8 mouse cellular contexts compared by ENCODE assay signal in the genomic region with DNA sequence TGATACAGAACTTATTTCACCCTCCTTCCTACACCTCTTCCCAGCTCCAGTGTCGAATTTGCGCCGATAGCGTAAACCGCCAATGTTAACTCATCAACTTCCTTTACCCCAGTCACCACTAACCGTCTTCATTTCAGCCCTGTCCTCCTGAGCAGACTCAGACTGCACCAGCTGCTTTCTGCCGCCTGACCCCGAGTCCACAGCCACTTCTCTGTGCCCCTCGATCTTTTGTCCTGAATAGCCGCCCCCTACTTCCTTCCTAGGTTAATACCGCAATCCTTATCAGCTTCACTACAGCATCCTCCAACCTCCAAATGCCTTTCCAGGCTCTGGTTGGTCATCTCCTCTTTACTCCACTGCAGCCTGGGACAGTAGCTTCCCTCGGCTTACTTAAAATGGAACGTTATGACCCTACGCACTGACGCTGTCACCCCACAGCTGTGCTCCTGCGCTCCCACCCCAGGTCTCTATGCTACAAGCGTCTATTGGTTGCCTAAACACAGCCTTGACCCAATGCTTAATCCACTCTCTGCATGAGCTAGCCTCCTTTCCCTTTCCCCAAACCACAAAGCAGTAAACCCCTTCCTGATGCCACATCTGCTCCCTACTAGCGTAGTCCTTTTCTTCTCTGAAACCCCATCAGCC. TPM values are rescaled to one million over a fixed set of nuclear protein-coding genes. Genes with fewer than 3 reads are reported as not detected.
DNase-seq lines count a peak whose midpoint lies in the region; ATAC-seq and TF ChIP-seq lines count a peak whose summit lies in the region.

No protein-coding gene starts in this region.

- TF ChIP-seq CTCF in layer of hippocampus, adult 2 months (conservative IDR thresholded peaks at IDR 0.05), result no peak

- no peaks in the 10 kb centered on the region for H3K9me3 ChIP-seq in embryonic facial prominence, embryonic 15.5 days (replicated peaks)
- no peaks in the 10 kb centered on the region for H3K9me3 ChIP-seq in stomach, embryonic 15.5 days

- no peaks in the 10 kb centered on the region for H3K36me3 ChIP-seq in embryonic facial prominence, embryonic 15.5 days
- H3K36me3 ChIP-seq in stomach, embryonic 15.5 days, result no peaks in the 10 kb centered on the region

- no peak for ATAC-seq in embryonic facial prominence, embryonic 15.5 days (ENCODE audit: insufficient number of reproducible peaks, low FRiP score, low TSS enrichment, low read depth)
- no peak for ATAC-seq in stomach, embryonic 15.5 days (ENCODE audit: insufficient read depth, low FRiP score, low read depth)

- peaks cover 15% of the 10 kb centered on the region; the same call in 1 of the 2 replicates for H3K4me1 ChIP-seq in embryonic facial prominence, embryonic 15.5 days
- H3K4me1 ChIP-seq in stomach, embryonic 15.5 days, result peaks cover 14% of the 10 kb centered on the region

- 0 out of 2 replicates have a peak overlapping the region, but pooled peaks have one; percentile 17 for H3K4me2 ChIP-seq in embryonic facial prominence, embryonic 15.5 days (replicated peaks)
- peak overlapping the region; percentile 21; the same call in 1 of the 2 replicates for H3K4me2 ChIP-seq in stomach, embryonic 15.5 days

- H3K27ac ChIP-seq in layer of hippocampus, adult 2 months, result peak overlapping the region; percentile 29; the same call in 1 of the 2 replicates
- H3K27ac ChIP-seq in embryonic facial prominence, embryonic 15.5 days (replicated peaks), result no peak overlapping the region
- no peak overlapping the region for H3K27ac ChIP-seq in stomach, embryonic 15.5 days

- no peak for DNase-seq in layer of hippocampus, adult 2 months (ENCODE audit: low spot score in 2 of 2)
- DNase-seq in layer of hippocampus, postnatal 36 days, result no peak
- peak; percentile 24 for DNase-seq in liver
- DNase-seq in cerebellum, adult 9-10 months, result no peak
- no peak for DNase-seq in gastrocnemius, adult 8-10 months (ENCODE audit: low spot score in 2 of 2)
- no peak for DNase-seq in gastrocnemius, postnatal 14 days

- no peak overlapping the region for H3K4me3 ChIP-seq in layer of hippocampus, adult 2 months
- no peak overlapping the region for H3K4me3 ChIP-seq in embryonic facial prominence, embryonic 15.5 days (replicated peaks)
- no peak overlapping the region for H3K4me3 ChIP-seq in stomach, embryonic 15.5 days (replicated peaks)

- 55% methylated on average over 18 of the region's 18 CpGs for WGBS in embryonic facial prominence, embryonic 15.5 days
- WGBS in stomach, embryonic 15.5 days, result 54% methylated on average over 18 of the region's 18 CpGs

- H3K27me3 ChIP-seq in embryonic facial prominence, embryonic 15.5 days, result no peaks in the 10 kb centered on the region
- no peaks in the 10 kb centered on the region for H3K27me3 ChIP-seq in stomach, embryonic 15.5 days (replicated peaks)

- no peak overlapping the region for H3K9ac ChIP-seq in embryonic facial prominence, embryonic 15.5 days
- H3K9ac ChIP-seq in stomach, embryonic 15.5 days, result no peak overlapping the region

- intact Hi-C loops in gastrocnemius, postnatal 14 days (cut with DNase I; ENCODE audit: low total_unique reads), result no loop called here

RNA-seq across cellular contexts. Expression of a gene that starts 27.6 kb away (rescaled TPM):
- total RNA-seq in layer of hippocampus, adult 2 months (2021), result 1 to 10 TPM; 2.1 to 2.4 TPM
- 1 to 10 TPM; 2.4 to 3.0 TPM for total RNA-seq in layer of hippocampus, postnatal 36 days (2021)
- polyA plus RNA-seq in embryonic facial prominence, embryonic 15.5 days (2015; fragmentation: Nextera tagmentation; extraction: Ambion mirVana), result 0.44 and 0.66 TPM in 2 replicates
- polyA plus RNA-seq in stomach, embryonic 15.5 days (2015; fragmentation: Nextera tagmentation; extraction: Ambion mirVana), result 0.63 and 0.83 TPM in 2 replicates
- total RNA-seq in gastrocnemius, adult 8-10 months (2022), result under 1 TPM in 3 of 4 experiments, not detected in 1; 0.11 to 0.18 (median 0.12) TPM
- under 1 TPM; 0.20 to 0.45 TPM for total RNA-seq in gastrocnemius, postnatal 14 days (2021)
